Mouse (Mus musculus): ENCODE data around the gene Eif3i.

GRCm38 (mm10) chr4:129577688-129578087 is 22.8 kb downstream of the Eif3i start:
- TF ChIP-seq CTCF (IDR thresholded peaks at IDR 0.05) (no peak), EP300 (IDR thresholded peaks at IDR 0.05) (no peak)

All from lung, postnatal 0 days (tissue).